Mouse (Mus musculus) heart, embryonic 14.5 days (tissue): Measurements from ENCODE around the gene Mab21l3. TPM values are rescaled to one million over a fixed set of nuclear protein-coding genes. Genes with fewer than 3 reads are reported as not detected.

Experiments used
- ATAC-seq: fragments of 200-750 bp; cut with Nextera tagmentation; 2 replicates; pipeline ENCODE4 v1.8.0; 2017; ENCODE audit warnings: low read depth, moderate TSS enrichment; ENCODE audit not compliant: insufficient number of reproducible peaks, insufficient read depth, low FRiP score
- H3K27ac ChIP-seq, 2 experiments: fragments of 200-500 bp in 1 of 2; fragments of 300-500 bp in 1 of 2; sonication (generic) in 1 of 2; replicated peaks in 1 of 2; 2 replicates each; pipeline ENCODE4 v1.5.1; 2012 to 2014; ENCODE audit warnings: low read depth in 2 of 2, low read length in 2 of 2, control low read depth in 1 of 2, mild to moderate bottlenecking in 1 of 2, mixed read lengths in 1 of 2; ENCODE audit not compliant: control insufficient read depth in 1 of 2, insufficient read depth in 1 of 2
- H3K27me3 ChIP-seq: fragments of 300-500 bp; sonication (generic); 2 replicates; pipeline ENCODE4 v1.6.1; 2014; ENCODE audit warnings: mild to moderate bottlenecking, low read length, control low read depth; ENCODE audit not compliant: control insufficient read depth, insufficient read depth
- H3K36me3 ChIP-seq: fragments of 300-500 bp; sonication (generic); 2 replicates; pipeline ENCODE4 v1.6.1; 2014; ENCODE audit warnings: mild to moderate bottlenecking, control low read depth, low read length, mixed read lengths; ENCODE audit not compliant: control insufficient read depth, insufficient read depth
- H3K4me1 ChIP-seq, 2 experiments: fragments of 200-500 bp in 1 of 2; fragments of 300-500 bp in 1 of 2; sonication (generic) in 1 of 2; 2 replicates each; pipeline ENCODE4 v1.6.1; 2012 to 2014; ENCODE audit warnings: low read length in 2 of 2, control low read depth in 1 of 2, mixed read lengths in 1 of 2; ENCODE audit not compliant: control insufficient read depth in 2 of 2, insufficient read depth in 2 of 2
- H3K4me2 ChIP-seq: fragments of 300-500 bp; sonication (generic); 2 replicates; pipeline ENCODE4 v1.6.1; 2014; ENCODE audit warnings: mild to moderate bottlenecking, low read length
- H3K4me3 ChIP-seq, 2 experiments: fragments of 200-500 bp in 1 of 2; fragments of 300-500 bp in 1 of 2; sonication (generic) in 1 of 2; 2 replicates each; pipeline ENCODE4 v1.5.1; 2012 to 2014; ENCODE audit warnings: low read length in 2 of 2, mild to moderate bottlenecking in 2 of 2, control low read depth in 1 of 2, low read depth in 1 of 2, moderate library complexity in 1 of 2; ENCODE audit not compliant: control insufficient read depth in 1 of 2, insufficient read depth in 1 of 2
- H3K9ac ChIP-seq: fragments of 300-500 bp; sonication (generic); 2 replicates; pipeline ENCODE4 v1.6.1; 2014; ENCODE audit warnings: mild to moderate bottlenecking, low read length
- H3K9me3 ChIP-seq: fragments of 300-500 bp; sonication (generic); 2 replicates; pipeline ENCODE4 v1.6.1; 2016; ENCODE audit warnings: low read length, control low read depth; ENCODE audit not compliant: control insufficient read depth
- WGBS: fragments of 180-500 bp; shearing (Covaris S2); extraction: QIAGEN DNeasy Blood & Tissue Kit; methylation state at CpG from one replicate; pipeline ENCODE4 v1.1.7; 2014; 5-methylcytosine and 5-hydroxymethylcytosine counted together
- polyA plus RNA-seq: library from polyadenylated mRNA; unstranded; fragments of >200 nt; fragmentation: Nextera tagmentation; extraction: Ambion mirVana; gene quantifications from 2 replicates; pipeline ENCODE4 v1.2.1, GENCODE M21; 2014

Mab21l3 gene
- polyA plus RNA-seq, 1 experiment from 2014 or later, result 0.09 TPM

DNA sequence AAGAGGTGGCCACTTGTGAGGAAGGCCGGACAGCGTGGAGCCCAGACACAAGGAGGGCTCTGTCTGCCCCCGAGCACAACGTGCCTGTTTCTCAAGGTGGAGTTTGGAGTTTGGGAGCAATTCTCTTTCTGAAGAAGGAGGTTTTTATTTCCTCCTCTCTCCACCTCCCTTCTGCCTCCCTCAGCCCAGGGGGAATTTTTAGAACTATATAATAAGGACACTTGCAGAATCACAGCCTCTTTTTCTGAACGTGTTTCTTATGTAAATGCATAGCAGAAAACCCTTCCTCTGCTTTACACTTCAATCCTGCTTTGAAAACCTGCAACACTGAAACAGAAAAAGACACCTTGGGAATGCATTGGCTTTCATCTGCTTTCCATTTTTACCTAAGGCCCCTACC, 54.7 kb downstream of the Mab21l3 start:
- 74% methylated on average over 5 of the region's 5 CpGs for WGBS
- no peaks in the 10 kb centered on the region for H3K27me3 ChIP-seq
- H3K36me3 ChIP-seq, result no peaks in the 10 kb centered on the region
- no peak overlapping the region for H3K4me3 ChIP-seq
- H3K4me2 ChIP-seq, result no peak overlapping the region
- ATAC-seq, result no peak
- H3K9me3 ChIP-seq, result no peaks in the 10 kb centered on the region
- H3K4me1 ChIP-seq, result peaks cover 18 to 34% of the 10 kb centered on the region in 2 experiments
- no peak overlapping the region for H3K9ac ChIP-seq
- no peak overlapping the region for H3K27ac ChIP-seq

DNA sequence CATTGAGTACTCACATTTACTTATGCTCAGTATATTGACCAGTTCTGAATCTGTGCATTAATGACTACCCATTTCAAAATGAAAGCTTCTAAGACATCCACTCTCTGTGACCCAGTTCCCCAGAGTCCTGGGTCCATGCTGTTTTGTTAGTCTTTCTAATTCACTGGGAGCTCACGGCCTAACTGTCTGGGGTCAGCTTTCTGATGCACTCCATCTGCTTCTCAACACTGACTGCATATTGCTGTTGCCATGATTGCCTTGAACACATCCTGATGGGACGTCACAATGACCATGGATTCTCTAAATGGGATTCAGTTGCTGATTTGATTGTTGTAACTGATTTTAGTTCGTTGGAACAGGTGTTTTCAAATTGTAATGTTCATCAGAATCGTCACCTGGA, 56.6 kb downstream of the Mab21l3 start:
- Histone ChIP-seq H3K27me3 (no peaks in the 10 kb centered on the region), H3K4me3 (no peak overlapping the region), H3K9ac (no peak overlapping the region), H3K36me3 (no peaks in the 10 kb centered on the region), H3K27ac (no peak overlapping the region), H3K4me1 (peaks cover 9 to 19% of the 10 kb centered on the region in 2 experiments), H3K9me3 (no peaks in the 10 kb centered on the region), H3K4me2 (no peak overlapping the region)
- ATAC-seq, result no peak
- WGBS, result 80% methylated on average over 4 of the region's 4 CpGs

DNA sequence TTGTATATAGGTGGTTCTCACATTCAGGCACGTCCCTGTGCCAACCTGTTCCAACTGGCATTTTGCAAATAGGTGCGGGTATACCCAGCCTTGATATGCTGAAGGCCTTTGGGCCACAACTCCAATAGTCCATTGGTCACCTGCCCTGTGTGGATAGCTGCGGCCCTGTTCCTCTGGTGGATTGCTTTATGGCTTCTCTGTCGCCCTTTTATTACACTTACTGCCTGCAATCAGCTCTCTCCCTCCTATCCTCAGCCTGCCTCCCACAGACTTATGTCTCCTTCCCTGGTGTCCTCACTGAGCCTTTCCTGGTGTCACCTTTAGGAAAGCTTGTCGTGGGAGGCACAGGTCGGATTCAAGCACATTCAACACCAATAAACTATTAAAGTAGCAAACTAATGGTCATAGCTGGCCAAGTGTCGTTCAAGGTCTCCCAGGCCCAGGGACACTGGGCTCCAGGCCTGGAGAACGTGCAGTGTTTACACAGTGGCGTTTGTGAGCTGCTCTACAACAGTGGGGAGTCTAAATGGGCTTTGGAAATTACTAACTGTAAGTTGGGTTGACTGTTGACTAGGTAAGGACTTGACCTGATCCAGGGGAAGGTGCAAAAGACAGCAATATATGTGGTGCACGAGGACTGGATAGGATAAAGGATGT, 63.9 kb downstream of the Mab21l3 start:
- Histone ChIP-seq H3K4me3 (no peak overlapping the region), H3K36me3 (no peaks in the 10 kb centered on the region), H3K27me3 (no peaks in the 10 kb centered on the region), H3K27ac (no peak overlapping the region), H3K9me3 (no peaks in the 10 kb centered on the region), H3K4me2 (no peak overlapping the region), H3K9ac (no peak overlapping the region), H3K4me1 (peaks cover 4 to 6% of the 10 kb centered on the region in 2 experiments; a peak in 2 of 4 replicates)
- 88% methylated on average over 10 of the region's 10 CpGs for WGBS
- no peak for ATAC-seq

DNA sequence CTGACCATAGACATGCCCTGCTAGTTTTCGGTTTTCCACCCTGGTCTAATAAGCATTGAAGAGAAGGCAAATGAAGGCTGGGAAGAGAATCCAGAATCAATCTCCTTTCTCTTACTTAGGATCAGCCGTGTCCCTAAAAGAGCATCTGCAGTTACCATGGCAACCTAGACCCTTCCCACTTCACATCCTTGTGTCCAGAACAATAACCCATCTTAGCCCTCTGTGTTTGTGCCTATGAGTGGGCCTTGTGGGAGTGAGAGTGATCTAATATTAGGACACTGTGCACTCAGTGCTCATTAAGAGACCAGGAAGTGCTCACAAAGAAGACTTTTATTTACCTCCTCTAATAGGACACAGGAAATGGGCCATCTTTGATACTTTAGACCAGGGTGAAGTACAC, 65.0 kb downstream of the Mab21l3 start:
- no peaks in the 10 kb centered on the region for H3K27me3 ChIP-seq
- H3K9me3 ChIP-seq, result no peaks in the 10 kb centered on the region
- H3K4me2 ChIP-seq, result no peak overlapping the region
- peaks cover 4 to 7% of the 10 kb centered on the region in 2 experiments; a peak in 2 of 4 replicates for H3K4me1 ChIP-seq
- WGBS, result 74% methylated on average over 2 of the region's 2 CpGs
- no peak for ATAC-seq
- no peak overlapping the region for H3K4me3 ChIP-seq
- no peaks in the 10 kb centered on the region for H3K36me3 ChIP-seq
- H3K27ac ChIP-seq, result no peak overlapping the region
- no peak overlapping the region for H3K9ac ChIP-seq

DNA sequence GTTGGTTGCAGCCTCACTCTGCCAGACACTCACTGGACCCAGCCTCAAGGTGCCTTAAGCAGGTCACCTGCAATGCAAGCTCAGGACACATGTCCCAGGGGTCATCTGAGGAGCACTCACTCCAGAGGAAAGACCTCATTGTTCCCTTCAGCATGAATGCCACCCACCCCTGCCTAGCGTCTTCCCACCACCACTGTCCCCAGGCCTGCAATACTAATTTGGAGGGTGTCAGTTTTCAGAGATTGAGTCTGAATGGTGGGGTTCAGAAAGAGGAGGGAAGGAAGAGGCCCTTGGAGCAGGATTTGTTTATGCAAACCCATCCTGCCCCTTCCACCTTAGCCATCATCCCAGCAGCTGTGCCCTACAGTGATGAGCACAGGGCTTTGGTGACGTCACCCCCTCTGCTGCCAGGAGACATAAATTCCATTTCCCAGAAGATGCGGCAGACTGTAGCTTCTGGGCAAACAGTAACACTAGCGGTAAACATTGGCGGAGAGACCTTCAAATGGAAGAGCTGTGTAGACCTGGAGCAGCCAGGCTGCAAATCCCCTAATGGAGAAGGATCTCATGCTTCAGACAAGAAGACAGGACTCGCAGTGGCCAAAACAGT, 67.8 kb downstream of the Mab21l3 start:
- no peaks in the 10 kb centered on the region for H3K36me3 ChIP-seq
- no peak for ATAC-seq
- no peaks in the 10 kb centered on the region for H3K27me3 ChIP-seq
- H3K4me3 ChIP-seq, result no peak overlapping the region
- no peaks in the 10 kb centered on the region for H3K9me3 ChIP-seq
- no peak overlapping the region for H3K9ac ChIP-seq
- no peak overlapping the region for H3K4me2 ChIP-seq
- 55% methylated on average over 6 of the region's 6 CpGs for WGBS
- peaks cover 4 to 7% of the 10 kb centered on the region in 2 experiments; a peak in 2 of 4 replicates for H3K4me1 ChIP-seq
- H3K27ac ChIP-seq, result no peak overlapping the region

DNA sequence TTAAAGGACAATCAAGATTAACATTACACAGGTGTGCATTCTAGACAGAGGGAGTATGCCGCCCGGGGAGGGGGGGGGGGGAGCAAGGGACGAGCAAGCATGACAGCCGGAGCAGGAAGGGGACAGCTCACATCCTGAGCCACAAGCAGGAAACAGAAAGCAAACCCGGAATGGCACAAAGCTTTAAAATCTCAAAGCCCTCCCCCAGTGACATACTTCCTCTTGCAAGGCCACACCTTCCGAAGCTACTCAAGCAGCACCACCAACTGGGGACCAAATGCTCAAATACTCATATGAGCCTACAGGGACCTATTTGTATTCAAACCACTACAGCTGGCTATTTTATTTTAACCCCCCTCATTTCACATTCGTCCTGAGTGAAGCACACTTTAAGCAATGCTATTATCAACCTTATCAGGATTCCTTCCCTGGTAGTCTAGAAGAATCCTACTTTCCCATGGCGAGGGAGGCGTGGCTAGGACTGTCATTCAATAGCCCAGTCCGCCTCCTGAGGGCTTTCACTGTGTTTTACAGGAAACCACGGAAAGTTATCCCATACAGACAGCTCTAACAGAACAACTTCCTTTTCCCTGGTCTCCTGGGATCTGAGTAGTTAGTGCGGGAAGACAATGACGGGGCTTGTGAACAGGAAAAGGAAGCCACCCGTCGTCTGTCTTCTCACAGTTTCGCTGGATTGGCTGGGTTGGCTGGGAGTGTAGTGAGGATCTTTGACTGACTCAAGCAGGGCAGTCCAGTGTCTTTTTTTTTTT, 69.7 kb downstream of the Mab21l3 start:
- Histone ChIP-seq H3K4me1 (peaks cover 4 to 7% of the 10 kb centered on the region in 2 experiments; a peak in 2 of 4 replicates), H3K27me3 (no peaks in the 10 kb centered on the region), H3K36me3 (no peaks in the 10 kb centered on the region), H3K27ac (peak overlapping the region; percentile 64 to 71; a peak in 3 of 4 replicates), H3K9me3 (no peaks in the 10 kb centered on the region), H3K4me3 (no peak overlapping the region), H3K4me2 (peak overlapping the region; percentile 22; the same call in 1 of the 2 replicates), H3K9ac (no peak overlapping the region)
- WGBS, result 48% methylated on average over 16 of the region's 16 CpGs
- peak; percentile 77 for ATAC-seq

DNA sequence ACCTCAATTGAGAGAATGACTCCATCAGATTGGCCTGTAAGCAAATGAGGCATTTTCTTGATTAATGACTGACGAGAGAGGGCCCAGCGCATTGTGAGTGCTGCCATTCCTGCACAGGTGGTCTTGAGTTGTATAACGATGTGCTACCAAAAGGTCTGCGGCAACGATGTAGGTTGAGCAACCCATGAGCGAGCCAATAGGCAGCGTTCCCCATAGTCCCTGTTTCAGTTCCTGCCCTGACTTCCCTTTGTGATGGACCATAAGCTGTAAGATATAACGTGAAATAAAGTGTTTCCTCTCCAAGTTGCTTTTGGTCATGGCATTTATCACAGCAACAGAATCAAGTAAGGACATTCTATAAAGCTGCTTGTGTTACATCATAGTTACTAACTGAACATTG, 73.0 kb downstream of the Mab21l3 start:
- H3K27me3 ChIP-seq, result no peaks in the 10 kb centered on the region
- H3K4me2 ChIP-seq, result no peak overlapping the region
- H3K4me1 ChIP-seq, result peaks cover 2 to 3% of the 10 kb centered on the region in 2 experiments; a peak in 3 of 4 replicates
- no peaks in the 10 kb centered on the region for H3K9me3 ChIP-seq
- ATAC-seq, result no peak
- H3K4me3 ChIP-seq, result no peak overlapping the region
- no peaks in the 10 kb centered on the region for H3K36me3 ChIP-seq
- no peak overlapping the region for H3K27ac ChIP-seq
- H3K9ac ChIP-seq, result no peak overlapping the region
- 92% methylated on average over 8 of the region's 8 CpGs for WGBS
